Mouse (Mus musculus): ENCODE measurements around the gene C1rl. TPM values are rescaled to one million over a fixed set of nuclear protein-coding genes. Genes with fewer than 3 reads are reported as not detected.
"Not testable (repeated sequence)": the region's sequence is repeated elsewhere in the genome, so short reads cannot be mapped to it uniquely, and the experiment has no call there.

The C1rl gene
- polyA plus RNA-seq, 1 experiment from 2014 or later, result 0.42 TPM

- no peak for ATAC-seq (replicated peaks; ENCODE audit: extremely low read depth, insufficient read depth, low FRiP score)
- H3K4me2 ChIP-seq (ENCODE audit: low read depth, low read length), result no peak overlapping the region
These were observed 27.2 kb upstream of the C1rl start for GRCm38 (mm10) chr6:124465729-124466128.

GRCm38 (mm10) chr6:124471121-124471520 lies 21.8 kb upstream of the C1rl start:
- Histone ChIP-seq H3K27ac (ENCODE audit: low read length) (no peak overlapping the region), H3K36me3 (ENCODE audit: control insufficient read depth, insufficient read depth) (no peaks in the 10 kb centered on the region), H3K27me3 (ENCODE audit: control insufficient read depth, insufficient read depth, low read length) (no peaks in the 10 kb centered on the region), H3K4me1 (ENCODE audit: control insufficient read depth, insufficient read depth, low read length) (no peaks in the 10 kb centered on the region), H3K9me3 (replicated peaks; ENCODE audit: control insufficient read depth, low read length) (no peaks in the 10 kb centered on the region), H3K4me2 (ENCODE audit: low read depth, low read length) (no peak overlapping the region), H3K4me3 (ENCODE audit: low read length) (no peak overlapping the region), H3K9ac (ENCODE audit: low read length) (no peak overlapping the region)
- ATAC-seq (replicated peaks; ENCODE audit: extremely low read depth, insufficient read depth, low FRiP score), result no peak
- WGBS, result 88% methylated on average over 3 of the region's 3 CpGs

More at GRCm38 (mm10) chr6:124465729-124466128, 27.2 kb upstream of the C1rl start:
- WGBS, result 67% methylated on average over 6 of the region's 6 CpGs
- peaks cover 9% of the 10 kb centered on the region for H3K4me1 ChIP-seq (ENCODE audit: control insufficient read depth, insufficient read depth, low read length)
- no peaks in the 10 kb centered on the region for H3K9me3 ChIP-seq (replicated peaks; ENCODE audit: control insufficient read depth, low read length)
- no peak overlapping the region for H3K27ac ChIP-seq (ENCODE audit: low read length)
- no peak overlapping the region for H3K4me3 ChIP-seq (ENCODE audit: low read length)
- H3K9ac ChIP-seq (ENCODE audit: low read length), result no peak overlapping the region
- H3K36me3 ChIP-seq (ENCODE audit: control insufficient read depth, insufficient read depth), result no peaks in the 10 kb centered on the region
- peaks cover 6% of the 10 kb centered on the region for H3K27me3 ChIP-seq (ENCODE audit: control insufficient read depth, insufficient read depth, low read length)

GRCm38 (mm10) chr6:124471783-124472638 lies 20.9 kb upstream of the C1rl start:
- WGBS, result 66% methylated on average over 6 of the region's 6 CpGs
- H3K4me2 ChIP-seq (ENCODE audit: low read depth, low read length); H3K36me3 ChIP-seq (ENCODE audit: control insufficient read depth, insufficient read depth); H3K4me3 ChIP-seq (ENCODE audit: low read length); H3K27ac ChIP-seq (ENCODE audit: low read length); H3K27me3 ChIP-seq (ENCODE audit: control insufficient read depth, insufficient read depth, low read length); ATAC-seq (replicated peaks; ENCODE audit: extremely low read depth, insufficient read depth, low FRiP score); H3K9ac ChIP-seq (ENCODE audit: low read length); H3K9me3 ChIP-seq (replicated peaks; ENCODE audit: control insufficient read depth, low read length); H3K4me1 ChIP-seq (ENCODE audit: control insufficient read depth, insufficient read depth, low read length): not testable (repeated sequence)

- no peak for ATAC-seq (replicated peaks; ENCODE audit: extremely low read depth, insufficient read depth, low FRiP score)
- Histone ChIP-seq H3K9ac (ENCODE audit: low read length) (no peak overlapping the region), H3K27ac (ENCODE audit: low read length) (no peak overlapping the region), H3K4me1 (ENCODE audit: control insufficient read depth, insufficient read depth, low read length) (0 out of 2 replicates have a peak, but pooled peaks cover under 1% of the 10 kb centered on the region), H3K36me3 (ENCODE audit: control insufficient read depth, insufficient read depth) (no peaks in the 10 kb centered on the region), H3K27me3 (ENCODE audit: control insufficient read depth, insufficient read depth, low read length) (no peaks in the 10 kb centered on the region), H3K4me3 (ENCODE audit: low read length) (no peak overlapping the region), H3K4me2 (ENCODE audit: low read depth, low read length) (no peak overlapping the region), H3K9me3 (replicated peaks; ENCODE audit: control insufficient read depth, low read length) (no peaks in the 10 kb centered on the region)
- WGBS, result 35% methylated on average over 6 of the region's 6 CpGs
These were observed 20.1 kb upstream of the C1rl start for GRCm38 (mm10) chr6:124472801-124473200.

GRCm38 (mm10) chr6:124474621-124475020 lies 18.3 kb upstream of the C1rl start:
- no peak overlapping the region for H3K9ac ChIP-seq (ENCODE audit: low read length)
- 71% methylated on average over 11 of the region's 11 CpGs for WGBS
- no peak for ATAC-seq (replicated peaks; ENCODE audit: extremely low read depth, insufficient read depth, low FRiP score)
- H3K4me2 ChIP-seq (ENCODE audit: low read depth, low read length), result no peak overlapping the region
- 0 out of 2 replicates have a peak, but pooled peaks cover 4% of the 10 kb centered on the region for H3K4me1 ChIP-seq (ENCODE audit: control insufficient read depth, insufficient read depth, low read length)
- no peaks in the 10 kb centered on the region for H3K36me3 ChIP-seq (ENCODE audit: control insufficient read depth, insufficient read depth)
- no peak overlapping the region for H3K27ac ChIP-seq (ENCODE audit: low read length)
- no peaks in the 10 kb centered on the region for H3K9me3 ChIP-seq (replicated peaks; ENCODE audit: control insufficient read depth, low read length)
- no peak overlapping the region for H3K4me3 ChIP-seq (ENCODE audit: low read length)
- no peaks in the 10 kb centered on the region for H3K27me3 ChIP-seq (ENCODE audit: control insufficient read depth, insufficient read depth, low read length)

- not testable (repeated sequence) for H3K9ac ChIP-seq (ENCODE audit: low read length); H3K27ac ChIP-seq (ENCODE audit: low read length); H3K4me1 ChIP-seq (ENCODE audit: control insufficient read depth, insufficient read depth, low read length); H3K4me2 ChIP-seq (ENCODE audit: low read depth, low read length); H3K27me3 ChIP-seq (ENCODE audit: control insufficient read depth, insufficient read depth, low read length); H3K9me3 ChIP-seq (replicated peaks; ENCODE audit: control insufficient read depth, low read length); H3K36me3 ChIP-seq (ENCODE audit: control insufficient read depth, insufficient read depth); H3K4me3 ChIP-seq (ENCODE audit: low read length); ATAC-seq (replicated peaks; ENCODE audit: extremely low read depth, insufficient read depth, low FRiP score)
- WGBS, result 83% methylated on average over 8 of the region's 11 CpGs
These were observed 17.4 kb upstream of the C1rl start for GRCm38 (mm10) chr6:124475335-124476075.

GRCm38 (mm10) chr6:124476216-124476615 lies 16.7 kb upstream of the C1rl start:
- 85% methylated on average over 7 of the region's 7 CpGs for WGBS
- Histone ChIP-seq H3K4me1 (ENCODE audit: control insufficient read depth, insufficient read depth, low read length) (0 out of 2 replicates have a peak, but pooled peaks cover 4% of the 10 kb centered on the region), H3K27ac (ENCODE audit: low read length) (no peak overlapping the region), H3K4me3 (ENCODE audit: low read length) (no peak overlapping the region), H3K9ac (ENCODE audit: low read length) (no peak overlapping the region), H3K27me3 (ENCODE audit: control insufficient read depth, insufficient read depth, low read length) (no peaks in the 10 kb centered on the region), H3K9me3 (replicated peaks; ENCODE audit: control insufficient read depth, low read length) (no peaks in the 10 kb centered on the region), H3K36me3 (ENCODE audit: control insufficient read depth, insufficient read depth) (no peaks in the 10 kb centered on the region), H3K4me2 (ENCODE audit: low read depth, low read length) (no peak overlapping the region)
- ATAC-seq (replicated peaks; ENCODE audit: extremely low read depth, insufficient read depth, low FRiP score), result no peak

- 81% methylated on average over 11 of the region's 11 CpGs for WGBS
- H3K36me3 ChIP-seq (ENCODE audit: control insufficient read depth, insufficient read depth), result no peaks in the 10 kb centered on the region
- H3K4me3 ChIP-seq (ENCODE audit: low read length), result no peak overlapping the region
- H3K9ac ChIP-seq (ENCODE audit: low read length), result no peak overlapping the region
- no peak for ATAC-seq (replicated peaks; ENCODE audit: extremely low read depth, insufficient read depth, low FRiP score)
- no peaks in the 10 kb centered on the region for H3K9me3 ChIP-seq (replicated peaks; ENCODE audit: control insufficient read depth, low read length)
- no peak overlapping the region for H3K4me2 ChIP-seq (ENCODE audit: low read depth, low read length)
- no peak overlapping the region for H3K27ac ChIP-seq (ENCODE audit: low read length)
- H3K27me3 ChIP-seq (ENCODE audit: control insufficient read depth, insufficient read depth, low read length), result no peaks in the 10 kb centered on the region
- 0 out of 2 replicates have a peak, but pooled peaks cover 4% of the 10 kb centered on the region for H3K4me1 ChIP-seq (ENCODE audit: control insufficient read depth, insufficient read depth, low read length)
These were observed 16.1 kb upstream of the C1rl start for GRCm38 (mm10) chr6:124476796-124477195.

- H3K4me3 ChIP-seq (ENCODE audit: low read length), result no peak overlapping the region
- ATAC-seq (replicated peaks; ENCODE audit: extremely low read depth, insufficient read depth, low FRiP score), result no peak
- WGBS, result 62% methylated on average over 5 of the region's 5 CpGs
- H3K36me3 ChIP-seq (ENCODE audit: control insufficient read depth, insufficient read depth), result no peaks in the 10 kb centered on the region
- no peak overlapping the region for H3K27ac ChIP-seq (ENCODE audit: low read length)
- 0 out of 2 replicates have a peak, but pooled peaks cover 4% of the 10 kb centered on the region for H3K4me1 ChIP-seq (ENCODE audit: control insufficient read depth, insufficient read depth, low read length)
- no peak overlapping the region for H3K9ac ChIP-seq (ENCODE audit: low read length)
- no peaks in the 10 kb centered on the region for H3K9me3 ChIP-seq (replicated peaks; ENCODE audit: control insufficient read depth, low read length)
- H3K27me3 ChIP-seq (ENCODE audit: control insufficient read depth, insufficient read depth, low read length), result no peaks in the 10 kb centered on the region
- no peak overlapping the region for H3K4me2 ChIP-seq (ENCODE audit: low read depth, low read length)
These were observed 15.7 kb upstream of the C1rl start for GRCm38 (mm10) chr6:124477221-124477655.
